Mouse (Mus musculus) limb, embryonic 15.5 days (tissue): ENCODE results near the gene Smo. TPM values are rescaled to one million over a fixed set of nuclear protein-coding genes. Genes with fewer than 3 reads are reported as not detected.

Source experiments
- ATAC-seq: fragments of 200-750 bp; cut with Nextera tagmentation; 2 replicates; pipeline ENCODE4 v1.8.0; 2017; ENCODE audit warnings: low read depth, moderate TSS enrichment; ENCODE audit not compliant: insufficient number of reproducible peaks, low FRiP score, low TSS enrichment
- H3K27ac ChIP-seq: fragments of 300-500 bp; sonication (generic); 2 replicates; pipeline ENCODE4 v1.5.1; 2015; ENCODE audit warnings: moderate library complexity, mild to moderate bottlenecking, inconsistent platforms
- H3K27me3 ChIP-seq: fragments of 300-500 bp; sonication (generic); 2 replicates; pipeline ENCODE4 v1.6.1; 2015; ENCODE audit warnings: inconsistent platforms
- H3K36me3 ChIP-seq: fragments of 300-500 bp; sonication (generic); 2 replicates; pipeline ENCODE4 v1.6.1; 2015; ENCODE audit warnings: inconsistent platforms
- H3K4me1 ChIP-seq: fragments of 300-500 bp; sonication (generic); 2 replicates; pipeline ENCODE4 v1.6.1; 2015; ENCODE audit warnings: inconsistent platforms
- H3K4me2 ChIP-seq: fragments of 300-500 bp; sonication (generic); 2 replicates; pipeline ENCODE4 v1.6.1; 2015; ENCODE audit warnings: mild to moderate bottlenecking, inconsistent platforms
- H3K4me3 ChIP-seq: fragments of 300-500 bp; sonication (generic); 2 replicates; pipeline ENCODE4 v1.5.1; 2015; ENCODE audit warnings: mild to moderate bottlenecking, inconsistent platforms
- H3K9ac ChIP-seq: fragments of 300-500 bp; sonication (generic); 2 replicates; pipeline ENCODE4 v1.6.1; 2015; ENCODE audit warnings: inconsistent platforms
- H3K9me3 ChIP-seq: fragments of 300-500 bp; sonication (generic); 2 replicates; pipeline ENCODE4 v1.6.1; 2016; ENCODE audit warnings: inconsistent platforms
- WGBS: fragments of 180-500 bp; shearing (Covaris S2); methylation state at CpG from one replicate; pipeline ENCODE4 v1.1.7; 2015; 5-methylcytosine and 5-hydroxymethylcytosine counted together
- polyA plus RNA-seq: library from polyadenylated mRNA; unstranded; fragments of >200 nt; fragmentation: Nextera tagmentation; extraction: Ambion mirVana; gene quantifications from 2 replicates; pipeline ENCODE4 v1.2.1, GENCODE M21; 2015

Smo gene
- 45.6 and 52.1 TPM in 2 replicates for polyA plus RNA-seq

DNA sequence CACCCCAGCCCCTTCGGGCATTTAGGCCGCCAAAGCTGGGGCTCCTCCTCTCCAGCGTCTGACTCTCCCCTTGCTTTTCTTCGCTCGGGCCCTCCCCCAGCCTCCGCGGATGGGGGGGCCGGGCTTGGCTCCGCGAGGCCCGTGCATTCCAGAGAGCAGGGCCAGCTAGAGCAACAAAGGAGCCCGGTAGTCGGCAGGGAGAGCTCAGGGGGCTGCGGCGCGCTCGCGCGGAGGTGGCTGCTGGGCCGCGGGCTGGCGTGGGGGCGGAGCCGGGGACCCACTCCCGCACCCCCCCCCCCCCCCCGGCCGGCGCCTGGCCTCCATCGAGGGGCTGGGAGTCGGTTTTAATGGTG, at the start of gene Smo:
Gene Smo (plus strand): TSS at position 168 of the 353 bp plus-strand sequence.
- peak within 1 kb of the TSS; percentile 99 for H3K9ac ChIP-seq
- H3K4me2 ChIP-seq = peak within 1 kb of the TSS; percentile 76
- H3K27me3 ChIP-seq = no peaks in the 10 kb centered on the region
- H3K27ac ChIP-seq = peak within 1 kb of the TSS; percentile 98
- peaks cover 9% of the 10 kb centered on the region; the same call in 1 of the 2 replicates for H3K36me3 ChIP-seq
- no peaks in the 10 kb centered on the region for H3K9me3 ChIP-seq
- 0% methylated on average over 15 of the region's 30 CpGs for WGBS
- H3K4me1 ChIP-seq = peaks cover 22% of the 10 kb centered on the region
- ATAC-seq = peak; percentile 96
- H3K4me3 ChIP-seq = peak within 1 kb of the TSS; percentile 88

DNA sequence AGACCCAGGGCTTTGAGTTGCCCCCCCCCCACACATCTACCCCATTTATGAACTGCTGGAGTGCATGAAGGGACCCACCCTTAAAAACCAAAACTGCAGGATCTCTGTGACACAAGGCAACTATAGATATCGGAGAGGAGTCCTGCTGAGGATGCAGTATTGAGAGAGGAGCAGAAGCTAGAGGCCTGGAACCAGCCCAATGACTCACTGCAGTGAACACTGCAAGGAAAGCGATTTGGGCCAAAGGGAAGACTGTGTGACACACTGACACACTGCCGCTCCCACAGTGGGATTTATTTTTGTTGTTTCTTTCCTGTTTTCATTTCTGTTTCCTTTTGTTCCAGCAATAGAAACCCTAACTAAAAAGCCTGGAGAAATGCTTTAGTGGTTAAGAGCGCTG, 49.4 kb upstream of the Smo start:
- H3K9ac ChIP-seq = no peak overlapping the region
- no peak for ATAC-seq
- H3K27ac ChIP-seq = no peak overlapping the region
- H3K9me3 ChIP-seq = no peaks in the 10 kb centered on the region
- no peaks in the 10 kb centered on the region for H3K27me3 ChIP-seq
- no peak overlapping the region for H3K4me2 ChIP-seq
- H3K36me3 ChIP-seq = no peaks in the 10 kb centered on the region
- WGBS = 81% methylated on average over 4 of the region's 4 CpGs
- peaks cover 4% of the 10 kb centered on the region; the same call in 1 of the 2 replicates for H3K4me1 ChIP-seq
- H3K4me3 ChIP-seq = no peak overlapping the region

DNA sequence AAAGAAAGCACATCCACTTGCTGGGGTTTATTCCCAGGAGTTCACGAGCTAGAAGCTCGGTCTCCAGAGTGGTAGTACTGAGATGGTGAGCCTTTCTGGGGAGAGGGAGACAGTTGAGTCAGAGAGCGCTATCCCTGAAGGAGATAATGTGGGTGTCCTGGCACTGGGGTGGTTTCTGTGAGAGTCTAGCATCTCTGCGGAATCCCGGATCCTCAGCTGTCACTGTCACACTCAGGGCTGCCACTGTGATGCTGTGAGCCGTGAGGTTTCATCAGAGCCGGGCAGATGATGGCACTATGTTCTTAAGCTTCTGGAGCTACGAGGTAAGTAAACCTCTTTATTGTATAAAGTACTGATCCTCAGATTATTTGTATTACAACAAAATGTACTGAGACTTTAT, 45.8 kb upstream of the Smo start:
- no peak overlapping the region for H3K4me3 ChIP-seq
- no peak overlapping the region for H3K4me2 ChIP-seq
- H3K27me3 ChIP-seq = peaks cover 24% of the 10 kb centered on the region
- H3K36me3 ChIP-seq = no peaks in the 10 kb centered on the region
- WGBS = 69% methylated on average over 8 of the region's 8 CpGs
- ATAC-seq = no peak
- H3K27ac ChIP-seq = no peak overlapping the region
- no peak overlapping the region for H3K9ac ChIP-seq
- H3K4me1 ChIP-seq = peaks cover 12% of the 10 kb centered on the region
- H3K9me3 ChIP-seq = no peaks in the 10 kb centered on the region

DNA sequence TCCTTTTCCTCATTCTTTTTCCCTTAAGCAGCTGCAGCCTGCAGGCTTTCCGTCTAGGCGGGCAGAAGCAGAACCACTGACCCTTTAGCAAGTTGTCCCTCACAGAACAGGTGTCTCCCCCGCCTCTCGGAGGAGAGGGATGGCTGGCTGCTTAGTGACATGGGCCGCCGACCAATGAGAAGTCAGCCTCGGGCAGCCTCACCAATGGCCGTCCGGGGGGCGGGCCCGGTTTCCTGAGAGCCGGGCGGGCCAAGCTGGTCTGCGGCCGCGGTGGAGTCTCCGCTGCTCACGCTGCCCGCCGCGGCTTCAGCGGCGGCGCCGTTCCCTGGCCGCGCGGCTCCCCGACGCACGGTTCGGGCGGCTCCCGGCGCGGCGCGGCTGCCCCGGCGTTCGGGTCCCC, 41.4 kb upstream of the Smo start, which contains the start of gene Tspan33:
Gene Tspan33 (plus strand): TSS at position 270 of the 400 bp plus-strand sequence.
- Histone ChIP-seq H3K27ac (no peak within 1 kb of the TSS), H3K27me3 (peaks cover 34% of the 10 kb centered on the region), H3K4me2 (peak within 1 kb of the TSS; percentile 99), H3K36me3 (no peaks in the 10 kb centered on the region), H3K9me3 (no peaks in the 10 kb centered on the region), H3K9ac (peak within 1 kb of the TSS; percentile 69), H3K4me3 (peak within 1 kb of the TSS; percentile 70), H3K4me1 (peaks cover 12% of the 10 kb centered on the region)
- under 1% methylated on average over 40 of the region's 41 CpGs for WGBS
- ATAC-seq = peak; percentile 90

DNA sequence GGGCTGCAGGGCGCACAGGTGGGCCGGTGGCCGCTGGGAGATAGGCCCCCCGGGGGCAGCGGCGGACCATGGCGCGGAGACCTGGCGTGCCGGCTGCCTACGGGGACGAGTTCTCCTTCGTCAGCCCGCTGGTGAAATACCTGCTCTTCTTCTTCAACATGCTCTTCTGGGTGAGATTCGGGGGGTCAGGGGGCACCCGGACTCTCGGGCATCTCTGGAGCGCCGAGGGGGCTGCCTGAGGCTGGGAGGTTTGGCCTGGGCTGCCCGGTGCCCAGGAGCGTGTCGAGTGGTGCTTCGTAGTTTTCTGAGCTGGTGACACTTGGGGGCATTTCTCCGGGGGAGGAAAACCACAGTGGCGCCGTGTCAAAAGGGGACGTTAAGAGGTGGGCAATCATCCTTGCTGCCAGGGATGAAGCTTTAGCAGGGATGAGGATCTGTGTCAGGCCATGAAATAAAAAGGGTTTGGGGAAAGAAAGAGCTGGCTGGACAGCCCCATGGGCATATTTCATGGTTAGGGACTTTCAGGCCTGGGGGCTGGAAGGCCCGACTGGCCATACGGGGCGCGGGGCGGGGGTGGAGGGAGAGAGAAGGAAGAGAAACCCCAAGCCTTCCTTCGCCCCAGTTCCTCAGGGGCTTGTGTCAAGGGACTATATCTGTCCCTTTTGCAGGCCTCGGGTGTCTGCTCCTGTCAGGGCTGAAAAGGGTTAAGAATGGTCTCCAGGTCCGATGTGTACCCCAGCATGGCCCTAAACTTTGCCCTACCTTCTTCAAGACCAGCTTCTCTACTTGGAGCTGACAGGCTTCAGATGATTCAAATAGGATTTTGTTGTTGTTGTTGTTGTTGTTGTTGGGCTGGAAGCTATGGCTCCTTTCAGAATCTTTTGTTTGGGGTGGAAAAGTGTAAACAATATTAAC, 40.7 kb upstream of the Smo start:
- ATAC-seq = no peak
- 7% methylated on average over 35 of the region's 35 CpGs for WGBS

DNA sequence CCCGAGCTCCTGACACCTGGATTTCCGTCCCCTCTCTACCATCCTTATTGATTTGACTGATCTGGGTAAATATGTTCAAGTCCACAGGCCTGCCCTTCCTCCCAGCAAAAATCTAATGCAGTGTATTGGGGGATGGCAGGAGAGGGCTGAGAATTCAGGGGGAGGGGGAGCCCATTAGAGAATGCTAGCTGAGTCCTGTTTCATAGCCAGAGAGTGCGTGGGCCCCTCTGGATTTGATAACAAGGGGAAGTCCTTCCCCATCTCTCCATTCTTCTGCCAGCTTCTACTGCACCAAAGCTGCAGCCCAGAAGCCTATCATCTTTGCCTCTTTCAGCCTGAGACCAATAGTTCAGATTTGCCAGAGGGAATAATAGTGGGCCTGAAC, 40.0 kb upstream of the Smo start:
- WGBS = 68% methylated on average over 3 of the region's 3 CpGs
- Histone ChIP-seq H3K9ac (no peak overlapping the region), H3K9me3 (no peaks in the 10 kb centered on the region), H3K4me3 (no peak overlapping the region), H3K27me3 (peaks cover 34% of the 10 kb centered on the region), H3K4me1 (peaks cover 12% of the 10 kb centered on the region), H3K4me2 (no peak overlapping the region), H3K27ac (no peak overlapping the region), H3K36me3 (no peaks in the 10 kb centered on the region)
- ATAC-seq = no peak

More for the DNA sequence above, 40.7 kb upstream of the Smo start:
- H3K36me3 ChIP-seq = no peaks in the 10 kb centered on the region
- H3K9ac ChIP-seq = peak overlapping the region; percentile 69
- H3K27ac ChIP-seq = no peak overlapping the region
- H3K27me3 ChIP-seq = peaks cover 34% of the 10 kb centered on the region
- H3K4me1 ChIP-seq = peaks cover 12% of the 10 kb centered on the region
- H3K4me2 ChIP-seq = peak overlapping the region; percentile 99
- H3K9me3 ChIP-seq = no peaks in the 10 kb centered on the region
- H3K4me3 ChIP-seq = peak overlapping the region; percentile 70

DNA sequence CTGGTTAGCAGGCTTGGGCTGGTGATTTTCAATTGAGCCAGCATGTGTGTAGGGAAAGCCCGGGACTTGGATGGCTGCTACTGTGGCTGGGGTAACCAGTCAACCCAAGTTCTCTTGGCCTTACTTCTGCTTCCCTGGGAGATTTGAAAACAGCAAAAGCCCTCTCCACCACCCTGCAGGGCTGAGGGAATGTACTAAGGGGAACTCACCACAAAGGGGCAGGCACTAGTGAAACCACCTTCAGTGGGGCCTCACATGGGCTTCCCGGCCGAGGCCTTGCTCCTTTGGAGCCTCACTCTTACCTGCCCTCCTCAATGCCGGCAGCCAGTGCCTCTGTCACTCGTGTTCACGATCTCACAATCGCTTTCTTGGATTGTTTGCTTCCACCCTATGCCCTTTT, 39.3 kb upstream of the Smo start:
- Histone ChIP-seq H3K4me2 (no peak overlapping the region), H3K9me3 (no peaks in the 10 kb centered on the region), H3K36me3 (no peaks in the 10 kb centered on the region), H3K4me3 (no peak overlapping the region), H3K27ac (no peak overlapping the region), H3K9ac (no peak overlapping the region), H3K27me3 (peaks cover 34% of the 10 kb centered on the region), H3K4me1 (peaks cover 12% of the 10 kb centered on the region)
- ATAC-seq = no peak
- 72% methylated on average over 7 of the region's 7 CpGs for WGBS

DNA sequence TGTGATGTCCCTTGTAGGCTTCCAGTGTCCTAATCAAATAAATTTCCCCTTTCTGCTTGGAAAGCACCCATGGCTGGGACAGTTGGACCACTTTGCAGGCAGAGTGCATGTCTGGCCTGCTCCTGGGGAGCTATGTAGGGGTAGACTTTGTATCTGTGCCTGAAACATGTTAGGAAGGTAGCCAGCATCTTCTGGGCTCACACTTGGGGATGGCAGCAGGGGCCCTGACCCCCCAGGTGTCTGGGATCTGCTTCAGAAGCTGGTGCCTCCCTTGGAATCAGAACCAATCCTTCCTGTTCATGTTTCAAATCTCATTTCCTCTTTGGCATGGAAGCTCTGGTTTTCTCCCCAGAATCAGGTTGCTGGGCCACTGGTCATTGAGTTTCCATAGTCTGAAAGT, 38.2 kb upstream of the Smo start:
- H3K27me3 ChIP-seq = peaks cover 29% of the 10 kb centered on the region

DNA sequence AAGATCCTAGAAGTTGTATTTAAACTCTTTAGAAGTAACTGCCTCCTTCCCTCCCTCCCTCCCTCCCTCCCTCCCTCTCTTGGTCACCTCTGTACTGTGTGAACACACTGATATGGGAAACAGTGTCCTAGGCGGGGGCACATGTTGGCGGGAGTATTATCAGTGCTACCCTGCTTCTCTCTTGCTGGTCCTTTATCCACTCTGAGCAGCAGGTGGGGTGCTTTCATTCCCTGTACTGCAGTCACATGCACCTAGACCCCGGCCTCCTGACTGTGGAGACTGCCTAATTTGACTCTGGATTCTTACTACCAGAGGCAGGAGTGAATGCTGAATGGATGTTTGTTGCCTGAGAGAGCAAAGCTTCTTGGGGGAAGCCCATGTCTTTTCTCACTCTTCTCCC, 37.8 kb upstream of the Smo start:
- H3K4me1 ChIP-seq = peaks cover 12% of the 10 kb centered on the region
- no peaks in the 10 kb centered on the region for H3K9me3 ChIP-seq
- no peaks in the 10 kb centered on the region for H3K36me3 ChIP-seq
- no peak overlapping the region for H3K4me3 ChIP-seq
- no peak overlapping the region for H3K9ac ChIP-seq
- H3K4me2 ChIP-seq = no peak overlapping the region
- H3K27me3 ChIP-seq = peaks cover 27% of the 10 kb centered on the region
- 49% methylated on average over 3 of the region's 3 CpGs for WGBS
- no peak for ATAC-seq
- H3K27ac ChIP-seq = no peak overlapping the region

More for the DNA sequence above, 38.2 kb upstream of the Smo start:
- H3K4me1 ChIP-seq = peaks cover 12% of the 10 kb centered on the region
- no peak overlapping the region for H3K4me2 ChIP-seq
- H3K36me3 ChIP-seq = no peaks in the 10 kb centered on the region
- no peak overlapping the region for H3K4me3 ChIP-seq
- no peak overlapping the region for H3K27ac ChIP-seq
- no peak for ATAC-seq
- no peak overlapping the region for H3K9ac ChIP-seq
- no peaks in the 10 kb centered on the region for H3K9me3 ChIP-seq

DNA sequence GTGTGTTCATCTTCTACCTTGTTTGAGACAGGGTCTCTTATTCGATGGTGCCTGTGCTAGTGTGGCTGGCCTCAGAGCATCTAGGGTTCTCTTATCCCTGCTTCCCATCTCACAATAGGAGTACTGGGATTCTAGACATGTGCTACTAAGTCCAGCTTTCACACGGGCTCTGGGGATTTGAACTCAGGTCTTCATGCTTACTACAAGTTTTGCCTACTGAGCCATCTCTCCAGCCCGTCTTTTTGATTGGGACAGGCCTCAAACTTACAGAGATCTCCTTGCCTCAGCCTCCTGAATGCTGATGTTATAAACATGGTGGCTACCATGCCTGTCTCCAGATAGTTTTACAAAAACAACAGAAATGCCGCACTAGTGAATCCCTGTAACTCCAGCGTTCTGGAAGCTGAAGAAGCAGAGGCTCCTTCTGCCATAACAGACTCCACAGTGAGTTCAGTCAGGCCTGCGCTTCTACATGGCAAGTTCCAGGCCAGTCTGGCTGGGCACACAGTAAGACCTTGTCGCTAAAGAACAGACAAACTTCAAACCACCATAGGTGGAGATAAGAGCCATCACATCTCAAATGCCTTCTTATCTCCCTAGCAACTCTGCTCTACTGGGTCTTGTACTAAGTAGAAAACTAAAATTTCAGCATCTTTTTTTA, 36.1 kb upstream of the Smo start:
- ATAC-seq = no peak
- Histone ChIP-seq H3K36me3 (no peaks in the 10 kb centered on the region), H3K9ac (no peak overlapping the region), H3K9me3 (no peaks in the 10 kb centered on the region), H3K4me1 (peaks cover 7% of the 10 kb centered on the region), H3K4me3 (no peak overlapping the region), H3K4me2 (no peak overlapping the region), H3K27me3 (peaks cover 12% of the 10 kb centered on the region), H3K27ac (no peak overlapping the region)
- WGBS = 89% methylated on average over 7 of the region's 7 CpGs

DNA sequence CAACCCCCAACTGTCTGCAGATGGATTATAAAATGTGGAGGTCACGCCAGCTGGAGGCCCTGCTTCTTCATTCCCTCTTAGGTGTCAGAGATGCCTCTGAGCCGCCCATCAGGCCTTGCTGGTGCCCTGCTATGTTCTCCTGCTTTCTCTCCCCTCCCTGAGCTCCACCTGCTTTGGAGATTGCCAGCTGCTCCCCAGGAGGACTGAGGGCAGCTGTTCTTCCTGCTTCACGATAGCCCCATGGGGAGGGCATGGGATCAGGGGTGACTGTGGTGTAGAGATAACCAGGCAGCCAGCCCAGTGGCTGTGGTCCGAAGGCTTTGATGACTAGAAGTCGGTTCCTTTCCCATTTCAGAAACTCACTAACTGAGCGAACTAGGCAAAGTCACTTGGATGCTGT, 34.3 kb upstream of the Smo start:
- WGBS = 55% methylated on average over 6 of the region's 6 CpGs
- Histone ChIP-seq H3K4me3 (no peak overlapping the region), H3K36me3 (no peaks in the 10 kb centered on the region), H3K9ac (no peak overlapping the region), H3K27ac (no peak overlapping the region), H3K4me1 (no peaks in the 10 kb centered on the region), H3K27me3 (no peaks in the 10 kb centered on the region), H3K4me2 (no peak overlapping the region), H3K9me3 (no peaks in the 10 kb centered on the region)
- no peak for ATAC-seq

DNA sequence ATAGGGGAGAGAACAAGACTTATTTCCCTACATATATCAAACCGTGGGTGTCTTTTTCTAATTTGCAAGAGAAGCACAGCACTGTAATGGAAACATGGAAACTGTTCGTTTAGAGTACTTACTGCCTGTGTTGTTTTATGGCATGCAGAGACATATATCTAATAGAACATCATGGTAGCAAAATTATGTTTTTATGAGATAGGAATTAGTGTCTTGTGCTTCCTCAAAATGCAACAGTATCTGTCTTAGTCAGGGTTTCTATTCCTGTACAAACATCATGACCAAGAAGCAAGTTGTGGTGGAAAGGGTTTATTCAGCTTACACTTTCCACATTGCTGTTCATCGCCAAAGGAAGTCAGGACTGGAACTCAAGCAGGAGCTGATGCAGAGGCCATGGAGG, 33.2 kb upstream of the Smo start:
- 82% methylated on average over 3 of the region's 3 CpGs for WGBS
- Histone ChIP-seq H3K27me3 (no peaks in the 10 kb centered on the region), H3K9me3 (no peaks in the 10 kb centered on the region), H3K36me3 (no peaks in the 10 kb centered on the region), H3K4me3 (no peak overlapping the region), H3K27ac (no peak overlapping the region), H3K4me1 (no peaks in the 10 kb centered on the region), H3K9ac (no peak overlapping the region), H3K4me2 (no peak overlapping the region)
- ATAC-seq = no peak
